ENCODE assay signal across 8 mouse cellular contexts in genomic region chr15:102028040-102028439, GRCm38 (mm10). TPM values are rescaled to one million over a fixed set of nuclear protein-coding genes. Genes with fewer than 3 reads are reported as not detected.
DNase-seq lines count a peak whose midpoint lies in the region; ATAC-seq lines count a peak whose summit lies in the region.

Gene Krt18, plus strand, starts transcription at chr15:102028180.

- H3K4me2 ChIP-seq in forebrain, embryonic 15.5 days (replicated peaks): peak within 1 kb of the TSS; percentile 22; the same call in 1 of the 2 replicates

- no peak for ATAC-seq in forebrain, embryonic 15.5 days (replicated peaks)

- peaks cover 25% of the 10 kb centered on the region; the same call in 1 of the 2 replicates for H3K27me3 ChIP-seq in forebrain, embryonic 15.5 days
- H3K27me3 ChIP-seq in midbrain, embryonic 10.5 days (ENCODE audit: low read depth, poor library complexity, severe bottlenecking): peaks cover 76% of the 10 kb centered on the region

- 2% methylated on average over 28 of the region's 28 CpGs for WGBS in forebrain, embryonic 15.5 days
- WGBS in midbrain, embryonic 10.5 days: 3% methylated on average over 28 of the region's 28 CpGs

- H3K36me3 ChIP-seq in forebrain, embryonic 15.5 days: no peaks in the 10 kb centered on the region
- no peaks in the 10 kb centered on the region for H3K36me3 ChIP-seq in midbrain, embryonic 10.5 days

- H3K27ac ChIP-seq in forebrain, embryonic 15.5 days (replicated peaks): no peak within 1 kb of the TSS
- peak within 1 kb of the TSS; percentile 34; the same call in 1 of the 2 replicates for H3K27ac ChIP-seq in midbrain, embryonic 10.5 days (replicated peaks)

- no peaks in the 10 kb centered on the region for H3K9me3 ChIP-seq in forebrain, embryonic 15.5 days
- no peaks in the 10 kb centered on the region for H3K9me3 ChIP-seq in midbrain, embryonic 10.5 days (replicated peaks)

- 0 out of 2 replicates have a peak, but pooled peaks cover 12% of the 10 kb centered on the region for H3K4me1 ChIP-seq in forebrain, embryonic 15.5 days
- H3K4me1 ChIP-seq in midbrain, embryonic 10.5 days: peaks cover 31% of the 10 kb centered on the region

- H3K9ac ChIP-seq in forebrain, embryonic 15.5 days (replicated peaks): no peak within 1 kb of the TSS

- 0 out of 2 replicates have a peak within 1 kb of the TSS, but pooled peaks have one; percentile 1 for H3K4me3 ChIP-seq in forebrain, embryonic 15.5 days
- H3K4me3 ChIP-seq in midbrain, embryonic 10.5 days: peak within 1 kb of the TSS; percentile 47

- DNase-seq in lung, adult 18-20 months: peak; percentile 74 to 81
- DNase-seq in lung, postnatal 25 days (ENCODE audit: low spot score): no peak
- peak; percentile 61 to 72 for DNase-seq in kidney, postnatal 4 days
- peak; percentile 32 for DNase-seq in midbrain, embryonic 10.5 days (ENCODE audit: low spot score)
- no peak for DNase-seq in cerebellum, postnatal 4 days (ENCODE audit: low spot score in 2 of 2)
- no peak for DNase-seq in right cerebral cortex, adult 2 months (ENCODE audit: low spot score in 2 of 2)
- no peak for DNase-seq in spleen, postnatal 14 days (ENCODE audit: low spot score in 2 of 2)

RNA-seq across cellular contexts. Expression of gene Krt18, which starts in this region (rescaled TPM):
- 3.5 and 7.6 TPM in 2 replicates for polyA plus RNA-seq in forebrain, embryonic 15.5 days (2015; fragmentation: Nextera tagmentation; extraction: Ambion mirVana)
- polyA plus RNA-seq in midbrain, embryonic 10.5 days (2016; fragmentation: Nextera tagmentation; extraction: Ambion mirVana): 11.4 and 21.0 TPM in 2 replicates

Comparison
In these comparisons a context has a peak if more than half of its experiments do, and no peak if none do; other contexts are left out.
1. DNase-seq: peak in lung, adult 18-20 months (2 of 2), kidney, postnatal 4 days (2 of 2) and midbrain, embryonic 10.5 days (single experiment); none in lung, postnatal 25 days (single experiment), cerebellum, postnatal 4 days (0 of 2), right cerebral cortex, adult 2 months (0 of 2) and spleen, postnatal 14 days (0 of 2).